Mouse (Mus musculus) small intestine, adult 2 months (tissue): ENCODE measurements at regions not wholly inside any gene's neighbourhood (a gene's known extent, or its start where the extent isn't known, plus 50 kb on each side); places are given as distances from the start of the nearest gene placed in this dataset.

Source experiments
- CTCF ChIP-seq: fragments of 200-500 bp; IDR thresholded peaks from 2 replicates; pipeline ENCODE4 v1.5.1; 2012; ENCODE audit warnings: low read depth, mild to moderate bottlenecking, control low read depth, inconsistent platforms, low read length, moderate library complexity, mixed read lengths; ENCODE audit not compliant: insufficient replicate concordance, insufficient read length; ENCODE audit errors: extremely low read depth
- POLR2A ChIP-seq: fragments of 200-500 bp; IDR thresholded peaks from 2 replicates; pipeline ENCODE4 v1.6.1; 2012; ENCODE audit warnings: low read depth, mild to moderate bottlenecking, control low read depth, inconsistent platforms, low read length, moderate library complexity

GRCm38 (mm10) chr17:64199241-64199933 is 132.3 kb downstream of the Pja2 start:
- no peak for TF ChIP-seq CTCF
- TF ChIP-seq POLR2A, result no peak
